Mouse (Mus musculus) hindbrain, embryonic 10.5 days (tissue): ENCODE measurements around the gene Gdf9. TPM values are rescaled to one million over a fixed set of nuclear protein-coding genes. Genes with fewer than 3 reads are reported as not detected.

Experiments used
- DNase-seq: peaks from one replicate; pipeline ENCODE4 v3.0.0-alpha.2; 2017; ENCODE audit warnings: low spot score
- H3K27ac ChIP-seq: fragments of 300-500 bp; sonication (generic); 2 replicates; pipeline ENCODE4 v1.5.1; 2016; ENCODE audit warnings: mild to moderate bottlenecking, moderate library complexity
- H3K27me3 ChIP-seq: fragments of 300-500 bp; sonication (generic); 2 replicates; pipeline ENCODE4 v1.6.1; 2016; ENCODE audit warnings: mild to moderate bottlenecking; ENCODE audit not compliant: poor library complexity, insufficient read depth, severe bottlenecking
- H3K36me3 ChIP-seq: fragments of 300-500 bp; sonication (generic); 2 replicates; pipeline ENCODE4 v1.6.1; 2016; ENCODE audit warnings: mild to moderate bottlenecking, moderate library complexity
- H3K4me1 ChIP-seq: fragments of 300-500 bp; sonication (generic); replicated peaks from 2 replicates; pipeline ENCODE4 v1.6.1; 2016; ENCODE audit warnings: mild to moderate bottlenecking
- H3K4me3 ChIP-seq: fragments of 300-500 bp; sonication (generic); 2 replicates; pipeline ENCODE4 v1.5.1; 2016; ENCODE audit warnings: mild to moderate bottlenecking, moderate library complexity
- H3K9me3 ChIP-seq: fragments of 300-500 bp; sonication (generic); 2 replicates; pipeline ENCODE4 v1.6.1; 2016; ENCODE audit warnings: mild to moderate bottlenecking, moderate library complexity
- WGBS: fragments of 180-500 bp; shearing (Covaris S2); methylation state at CpG from one replicate; pipeline ENCODE4 v1.1.7; 2016; 5-methylcytosine and 5-hydroxymethylcytosine counted together
- polyA plus RNA-seq: library from polyadenylated mRNA; unstranded; fragments of >200 nt; fragmentation: Nextera tagmentation; extraction: Ambion mirVana; gene quantifications from 2 replicates; pipeline ENCODE4 v1.2.1, GENCODE M21; 2016

Gdf9 gene
- polyA plus RNA-seq, 1 experiment from 2014 or later, result 2.9 TPM

DNA sequence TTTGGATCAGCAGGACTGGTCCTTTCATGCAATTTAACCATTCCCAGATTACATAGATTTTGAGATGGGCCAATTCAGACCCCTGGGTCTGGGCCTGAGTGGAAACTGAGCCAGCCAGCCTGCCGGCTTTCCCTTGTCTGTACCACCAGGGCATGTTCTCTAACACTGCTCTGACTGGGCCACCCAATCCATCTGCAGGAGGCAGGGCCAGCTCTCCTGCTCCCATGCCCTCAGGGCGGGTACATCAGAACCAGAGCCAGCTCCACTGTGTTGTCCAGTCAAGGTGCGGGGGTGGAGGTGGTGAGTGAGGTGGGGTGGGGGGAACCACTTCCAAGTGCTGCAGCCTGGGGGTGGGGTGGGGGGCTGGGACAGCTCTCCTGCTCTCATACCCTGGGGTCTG is 55.5 kb downstream of the Gdf9 start:
- peaks cover 34% of the 10 kb centered on the region for H3K4me1 ChIP-seq
- H3K27me3 ChIP-seq, result peaks cover 96% of the 10 kb centered on the region
- H3K36me3 ChIP-seq, result no peaks in the 10 kb centered on the region
- no peak overlapping the region for H3K27ac ChIP-seq
- DNase-seq, result no peak
- H3K4me3 ChIP-seq, result no peak overlapping the region
- H3K9me3 ChIP-seq, result no peaks in the 10 kb centered on the region
- 59% methylated on average over 3 of the region's 3 CpGs for WGBS

DNA sequence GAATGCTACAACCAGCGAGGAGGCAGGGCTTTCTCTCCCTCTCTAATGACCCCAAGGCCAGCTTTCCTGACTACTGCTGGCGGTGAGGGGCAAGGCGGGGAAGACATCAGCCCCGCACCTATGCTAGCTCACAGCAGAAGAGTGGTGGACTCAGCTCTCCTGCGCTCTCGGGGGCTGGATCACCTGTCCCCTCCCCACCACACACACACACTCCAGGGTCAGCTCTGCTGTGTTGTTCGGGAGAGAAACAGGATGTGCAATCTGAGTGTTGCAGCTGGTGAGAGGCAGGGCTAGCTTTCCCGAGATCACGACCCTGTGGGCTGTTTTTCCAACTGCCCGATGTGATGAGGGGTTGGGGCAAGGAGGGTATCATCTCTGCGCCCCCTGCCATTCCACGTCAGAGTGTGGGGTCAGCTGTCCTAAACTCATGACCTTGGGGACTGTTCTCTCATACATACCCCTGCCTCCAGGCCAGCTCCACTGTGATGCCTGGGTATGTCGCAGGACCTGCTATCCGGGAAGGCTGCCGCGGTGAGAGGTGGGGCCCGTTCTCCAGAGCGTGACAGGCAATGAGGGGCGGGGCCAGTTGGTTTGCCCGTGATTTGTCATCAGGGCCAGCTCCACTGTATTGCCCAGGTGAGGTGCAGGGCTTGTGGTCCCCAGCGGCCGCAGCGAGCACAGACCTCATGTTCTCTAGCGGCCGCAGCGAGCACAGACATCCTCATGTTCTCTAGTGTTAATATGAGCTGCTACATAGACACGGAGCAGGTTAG is 56.2 kb downstream of the Gdf9 start:
- Histone ChIP-seq H3K4me3 (peak overlapping the region; percentile 35), H3K27ac (no peak overlapping the region), H3K9me3 (no peaks in the 10 kb centered on the region), H3K36me3 (no peaks in the 10 kb centered on the region), H3K4me1 (peaks cover 40% of the 10 kb centered on the region), H3K27me3 (peaks cover 92% of the 10 kb centered on the region)
- peak; percentile 28 for DNase-seq
- WGBS, result 15% methylated on average over 27 of the region's 27 CpGs

Other genes with a start within 250 kb of the Gdf9 start
- 91.2 and 112 TPM in 2 replicates for gene Hspa4, start 130.6 kb upstream of the Gdf9 start, polyA plus RNA-seq
- gene Zcchc10, start 106.3 kb upstream of the Gdf9 start, polyA plus RNA-seq, result 22.6 and 26.0 TPM in 2 replicates
- gene Aff4, start 80.2 kb upstream of the Gdf9 start, polyA plus RNA-seq, result 36.6 and 48.9 TPM in 2 replicates
- 0.34 TPM in 1 of 2 replicates, not detected in the other for gene Leap2, start 7.9 kb upstream of the Gdf9 start, polyA plus RNA-seq
- gene Uqcrq, start 192 bp upstream of the Gdf9 start, polyA plus RNA-seq, result 548 and 642 TPM in 2 replicates
- not detected in 2 replicates for gene Gm10447, start 26.1 kb downstream of the Gdf9 start, polyA plus RNA-seq
- 1.8 and 2.0 TPM in 2 replicates for gene Shroom1, start 26.2 kb downstream of the Gdf9 start, polyA plus RNA-seq
- not detected in 2 replicates for gene Gm9837, start 39.5 kb downstream of the Gdf9 start, polyA plus RNA-seq
- gene Gm9945, start 49.1 kb downstream of the Gdf9 start, polyA plus RNA-seq, result not detected in 2 replicates
- gene Sowaha, start 49.3 kb downstream of the Gdf9 start, polyA plus RNA-seq, result 0.26 and 0.44 TPM in 2 replicates
- 14.8 and 15.6 TPM in 2 replicates for gene Sept8, start 88.2 kb downstream of the Gdf9 start, polyA plus RNA-seq
- gene Kif3a, start 136.4 kb downstream of the Gdf9 start, polyA plus RNA-seq, result 67.8 and 71.5 TPM in 2 replicates
- 0.66 and 1.2 TPM in 2 replicates for gene Il4, start 187.6 kb downstream of the Gdf9 start, polyA plus RNA-seq
- gene Il13, start 203.7 kb downstream of the Gdf9 start, polyA plus RNA-seq, result not detected in 2 replicates